Mouse (Mus musculus) cortical plate, adult 2 months (tissue): ENCODE data around the gene Dennd2a.

Source experiments
- CTCF ChIP-seq: fragments of 200-500 bp; IDR thresholded peaks from 2 replicates; pipeline ENCODE4 v1.5.1; 2011; ENCODE audit warnings: mild to moderate bottlenecking, control low read depth, low read length; ENCODE audit not compliant: insufficient read depth; ENCODE audit errors: extremely low read depth
- POLR2A ChIP-seq: fragments of 200-500 bp; IDR thresholded peaks from 2 replicates; pipeline ENCODE4 v1.6.1; 2011; ENCODE audit warnings: mild to moderate bottlenecking, low read length, control low read depth; ENCODE audit not compliant: insufficient read depth; ENCODE audit errors: extremely low read depth

GRCm38 (mm10) chr6:39592401-39593214 is 34.9 kb upstream of the Dennd2a start, which contains the start of gene Ndufb2:
- no peak for TF ChIP-seq CTCF
- TF ChIP-seq POLR2A: peak; percentile 95
